Mouse (Mus musculus): ENCODE measurements at regions not wholly inside any gene's neighbourhood (a gene's known extent, or its start where the extent isn't known, plus 50 kb on each side); places are given as distances from the start of the nearest gene placed in this dataset.

DNA sequence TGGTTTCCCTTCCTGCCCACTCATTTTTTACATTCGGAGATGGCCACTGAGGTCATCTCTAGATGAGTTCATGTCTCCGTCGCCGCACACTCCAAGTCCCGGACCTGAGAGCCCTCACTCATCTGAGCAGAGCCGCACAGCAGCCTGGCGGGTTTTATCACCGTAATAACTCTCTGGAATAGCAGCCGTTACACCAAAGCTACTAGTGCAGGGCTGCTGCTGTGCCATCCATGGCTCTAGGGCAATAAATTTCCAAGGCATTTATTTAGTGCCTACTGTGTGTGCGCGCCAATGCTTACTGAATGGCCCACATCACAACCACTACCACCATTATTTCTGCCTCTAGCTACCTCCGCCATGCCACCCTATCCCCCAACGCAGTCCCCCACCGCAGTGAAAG is 242.9 kb upstream of the Rpl38 start:
- no peak for DNase-seq (ENCODE audit: low read depth, low spot score)
- Histone ChIP-seq H3K4me1 (ENCODE audit: control insufficient read depth in 2 of 2, insufficient read depth in 2 of 2, low read length in 2 of 2, poor library complexity in 1 of 2) (no peaks in the 10 kb centered on the region), H3K9me3 (ENCODE audit: control insufficient read depth, insufficient read depth, low read depth, low read length) (no peaks in the 10 kb centered on the region), H3K36me3 (ENCODE audit: control insufficient read depth, insufficient read depth, low read length, poor library complexity, severe bottlenecking) (no peaks in the 10 kb centered on the region), H3K4me3 (ENCODE audit: insufficient read depth in 1 of 2, low read depth in 1 of 2, low read length in 2 of 2, poor library complexity in 1 of 2, severe bottlenecking in 1 of 2) (no peak overlapping the region), H3K9ac (ENCODE audit: insufficient read depth, low read depth, low read length, poor library complexity, severe bottlenecking) (no peak overlapping the region), H3K27ac (ENCODE audit: insufficient read depth, low read depth, low read length, poor library complexity, severe bottlenecking) (no peak overlapping the region)
- TF ChIP-seq ZNF384 (IDR thresholded peaks at IDR 0.05; ENCODE audit: low read depth, low read length): no peak
- TF ChIP-seq HCFC1 (IDR thresholded peaks at IDR 0.05; ENCODE audit: borderline replicate concordance, insufficient read depth, low read length): no peak
- in situ Hi-C loops (cut with MboI; ENCODE audit: low sequenced_read_pairs in 2 of 2, unreplicated experiment in 2 of 2): no loop called here

GRCm38 (mm10) chr11:114423322-114423721 is 245.0 kb upstream of the Rpl38 start:
- H3K9ac ChIP-seq (ENCODE audit: insufficient read depth, low read depth, low read length, poor library complexity, severe bottlenecking): no peak overlapping the region
- TF ChIP-seq ZNF384 (IDR thresholded peaks at IDR 0.05; ENCODE audit: low read depth, low read length) (no peak), HCFC1 (IDR thresholded peaks at IDR 0.05; ENCODE audit: borderline replicate concordance, insufficient read depth, low read length) (no peak), MAFK (IDR thresholded peaks at IDR 0.05; ENCODE audit: insufficient read depth, low read depth, low read length) (no peak), ZC3H11A (IDR thresholded peaks at IDR 0.05; ENCODE audit: borderline replicate concordance, low read depth, low read length) (no peak), CHD2 (IDR thresholded peaks at IDR 0.05; ENCODE audit: low read depth, low read length) (no peak)
- no peaks in the 10 kb centered on the region for H3K4me1 ChIP-seq (ENCODE audit: control insufficient read depth in 2 of 2, insufficient read depth in 2 of 2, low read length in 2 of 2, poor library complexity in 1 of 2)
- no peaks in the 10 kb centered on the region for H3K36me3 ChIP-seq (ENCODE audit: control insufficient read depth, insufficient read depth, low read length, poor library complexity, severe bottlenecking)
- H3K9me3 ChIP-seq (ENCODE audit: control insufficient read depth, insufficient read depth, low read depth, low read length): no peaks in the 10 kb centered on the region
- no peak for DNase-seq (ENCODE audit: low read depth, low spot score)
- no peak overlapping the region for H3K27ac ChIP-seq (ENCODE audit: insufficient read depth, low read depth, low read length, poor library complexity, severe bottlenecking)
- no peak overlapping the region for H3K4me3 ChIP-seq (ENCODE audit: insufficient read depth in 1 of 2, low read depth in 1 of 2, low read length in 2 of 2, poor library complexity in 1 of 2, severe bottlenecking in 1 of 2)
- in situ Hi-C loops (cut with MboI; ENCODE audit: low sequenced_read_pairs in 2 of 2, unreplicated experiment in 2 of 2): no loop called here

DNA sequence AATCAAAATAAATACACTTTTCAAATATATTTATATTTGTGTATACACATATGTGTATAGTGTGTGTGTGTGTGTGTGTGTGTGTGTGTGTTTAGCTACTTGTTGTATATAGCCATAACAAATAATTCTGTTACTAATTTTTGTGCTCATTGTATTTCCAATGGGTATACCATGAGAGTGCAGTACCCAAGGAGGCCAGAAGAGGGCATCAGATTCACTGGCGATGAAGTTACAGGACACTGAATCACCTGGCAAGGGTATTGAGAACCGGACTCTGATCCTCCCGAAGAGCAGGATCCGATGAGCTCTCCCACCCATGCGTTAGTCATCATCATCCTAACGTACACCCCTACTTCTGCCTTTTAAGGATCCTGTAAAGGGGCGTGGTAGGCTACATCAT is 249.3 kb upstream of the Rpl38 start:
- Histone ChIP-seq H3K36me3 (ENCODE audit: control insufficient read depth, insufficient read depth, low read length, poor library complexity, severe bottlenecking) (no peaks in the 10 kb centered on the region), H3K4me1 (ENCODE audit: control insufficient read depth in 2 of 2, insufficient read depth in 2 of 2, low read length in 2 of 2, poor library complexity in 1 of 2) (no peaks in the 10 kb centered on the region), H3K9me3 (ENCODE audit: control insufficient read depth, insufficient read depth, low read depth, low read length) (no peaks in the 10 kb centered on the region), H3K27ac (ENCODE audit: insufficient read depth, low read depth, low read length, poor library complexity, severe bottlenecking) (no peak overlapping the region), H3K9ac (ENCODE audit: insufficient read depth, low read depth, low read length, poor library complexity, severe bottlenecking) (no peak overlapping the region), H3K4me3 (ENCODE audit: insufficient read depth in 1 of 2, low read depth in 1 of 2, low read length in 2 of 2, poor library complexity in 1 of 2, severe bottlenecking in 1 of 2) (no peak overlapping the region)
- in situ Hi-C loops (cut with MboI; ENCODE audit: low sequenced_read_pairs in 2 of 2, unreplicated experiment in 2 of 2): loop anchor here (5.0 to 10.0 kb wide), 2 partner anchors 213 to 216 kb away; no protein-coding TSS in a partner anchor
- no peak for TF ChIP-seq HCFC1 (IDR thresholded peaks at IDR 0.05; ENCODE audit: borderline replicate concordance, insufficient read depth, low read length)
- TF ChIP-seq CHD2 (IDR thresholded peaks at IDR 0.05; ENCODE audit: low read depth, low read length): no peak
- peak; percentile 30 for DNase-seq (ENCODE audit: low read depth, low spot score)

DNA sequence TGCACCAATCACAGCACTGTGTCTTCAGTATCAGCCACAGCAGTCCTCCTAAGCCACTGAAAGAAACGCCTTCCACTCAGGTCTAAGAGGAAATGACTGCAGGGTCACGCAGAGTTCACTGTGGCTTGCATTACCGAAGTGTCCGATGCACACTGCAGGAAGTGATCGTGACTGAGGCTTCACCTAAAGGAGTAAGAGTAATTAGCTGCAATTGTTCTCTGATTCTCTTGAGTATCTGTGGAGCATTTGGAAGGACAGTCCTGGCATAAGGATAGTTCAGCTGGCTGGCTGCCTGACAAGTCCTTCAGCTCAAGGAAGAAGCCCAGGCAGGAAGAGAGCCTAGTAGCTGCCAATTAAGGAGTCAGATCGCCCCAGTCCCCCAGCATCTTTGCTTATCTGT is 252.2 kb upstream of the Rpl38 start:
- Histone ChIP-seq H3K36me3 (ENCODE audit: control insufficient read depth, insufficient read depth, low read length, poor library complexity, severe bottlenecking) (no peaks in the 10 kb centered on the region), H3K9me3 (ENCODE audit: control insufficient read depth, insufficient read depth, low read depth, low read length) (no peaks in the 10 kb centered on the region), H3K4me3 (ENCODE audit: insufficient read depth in 1 of 2, low read depth in 1 of 2, low read length in 2 of 2, poor library complexity in 1 of 2, severe bottlenecking in 1 of 2) (no peak overlapping the region), H3K27ac (ENCODE audit: insufficient read depth, low read depth, low read length, poor library complexity, severe bottlenecking) (no peak overlapping the region), H3K9ac (ENCODE audit: insufficient read depth, low read depth, low read length, poor library complexity, severe bottlenecking) (no peak overlapping the region), H3K4me1 (ENCODE audit: control insufficient read depth in 2 of 2, insufficient read depth in 2 of 2, low read length in 2 of 2, poor library complexity in 1 of 2) (no peaks in the 10 kb centered on the region)
- DNase-seq (ENCODE audit: low read depth, low spot score): no peak
- no peak for TF ChIP-seq ZC3H11A (IDR thresholded peaks at IDR 0.05; ENCODE audit: borderline replicate concordance, low read depth, low read length)
- TF ChIP-seq ZNF384 (IDR thresholded peaks at IDR 0.05; ENCODE audit: low read depth, low read length): no peak
- TF ChIP-seq CHD2 (IDR thresholded peaks at IDR 0.05; ENCODE audit: low read depth, low read length): no peak
- TF ChIP-seq MAFK (IDR thresholded peaks at IDR 0.05; ENCODE audit: insufficient read depth, low read depth, low read length): no peak
- no peak for TF ChIP-seq HCFC1 (IDR thresholded peaks at IDR 0.05; ENCODE audit: borderline replicate concordance, insufficient read depth, low read length)
- in situ Hi-C loops (cut with MboI; ENCODE audit: low sequenced_read_pairs in 2 of 2, unreplicated experiment in 2 of 2): loop anchor here (5.0 to 10.0 kb wide), 2 partner anchors 216 to 219 kb away; no protein-coding TSS in a partner anchor

DNA sequence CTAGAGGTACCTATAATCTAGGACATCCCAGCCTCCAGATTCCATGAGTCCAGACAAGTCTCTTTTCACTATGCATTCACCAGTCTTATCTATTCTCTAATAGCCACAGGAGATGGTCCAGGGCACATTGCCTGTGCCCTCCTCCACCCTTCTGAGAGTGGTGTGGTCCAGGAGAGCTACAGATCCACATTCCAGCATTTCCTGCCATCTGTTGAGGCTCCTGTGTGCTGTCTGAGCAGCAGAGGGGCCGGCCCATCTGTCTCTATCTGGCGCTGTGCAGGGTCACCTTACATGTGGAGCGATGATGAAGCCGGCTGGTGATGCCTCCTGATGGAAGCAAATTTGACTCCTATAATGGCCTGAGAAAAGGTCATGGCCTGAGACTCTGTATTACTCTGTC is 263.9 kb upstream of the Rpl38 start:
- TF ChIP-seq CHD2 (IDR thresholded peaks at IDR 0.05; ENCODE audit: low read depth, low read length): no peak
- no peak for TF ChIP-seq MAFK (IDR thresholded peaks at IDR 0.05; ENCODE audit: insufficient read depth, low read depth, low read length)
- no peak for TF ChIP-seq HCFC1 (IDR thresholded peaks at IDR 0.05; ENCODE audit: borderline replicate concordance, insufficient read depth, low read length)
- TF ChIP-seq ZNF384 (IDR thresholded peaks at IDR 0.05; ENCODE audit: low read depth, low read length): no peak
- no peak for TF ChIP-seq ZC3H11A (IDR thresholded peaks at IDR 0.05; ENCODE audit: borderline replicate concordance, low read depth, low read length)
- Histone ChIP-seq H3K9me3 (ENCODE audit: control insufficient read depth, insufficient read depth, low read depth, low read length) (no peaks in the 10 kb centered on the region), H3K4me3 (ENCODE audit: insufficient read depth in 1 of 2, low read depth in 1 of 2, low read length in 2 of 2, poor library complexity in 1 of 2, severe bottlenecking in 1 of 2) (no peak overlapping the region), H3K4me1 (ENCODE audit: control insufficient read depth in 2 of 2, insufficient read depth in 2 of 2, low read length in 2 of 2, poor library complexity in 1 of 2) (0 out of 4 replicates have a peak, but pooled peaks cover 0 to 1% of the 10 kb centered on the region in 2 experiments), H3K36me3 (ENCODE audit: control insufficient read depth, insufficient read depth, low read length, poor library complexity, severe bottlenecking) (no peaks in the 10 kb centered on the region), H3K9ac (ENCODE audit: insufficient read depth, low read depth, low read length, poor library complexity, severe bottlenecking) (no peak overlapping the region), H3K27ac (ENCODE audit: insufficient read depth, low read depth, low read length, poor library complexity, severe bottlenecking) (no peak overlapping the region)
- in situ Hi-C loops (cut with MboI; ENCODE audit: low sequenced_read_pairs in 2 of 2, unreplicated experiment in 2 of 2): no loop called here
- DNase-seq (ENCODE audit: low read depth, low spot score): no peak

All from ES-E14 (cell line).